Mouse (Mus musculus) CD4-positive, CD25-positive, alpha-beta regulatory T cell, adult 2 months (primary cell): ENCODE results near the gene Syne1.

Experiments used
- DNase-seq: peaks from one replicate; pipeline ENCODE4 v3.0.0-alpha.2; 2012; ENCODE audit warnings: low read depth, low spot score

The Syne1 gene

DNA sequence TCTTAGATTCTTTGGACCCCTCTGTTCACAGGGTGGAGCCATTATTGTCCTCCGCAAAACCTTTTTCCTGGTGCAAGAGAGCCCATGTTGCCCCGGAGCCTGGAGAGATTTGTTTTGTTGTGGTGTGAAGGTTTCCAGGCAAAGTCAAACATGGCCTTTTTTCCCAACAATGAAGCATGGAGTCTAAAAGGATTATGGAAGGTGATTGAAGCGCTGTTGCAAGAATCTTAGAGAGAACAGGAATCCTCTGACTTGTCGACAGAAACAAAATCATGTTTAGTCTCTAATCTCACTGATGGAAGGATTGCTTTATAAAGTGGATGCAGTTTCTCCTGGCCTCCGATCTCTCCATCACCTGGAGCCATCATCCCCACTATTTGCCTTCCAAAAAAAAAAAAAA lies at the start of gene Syne1:
TSS of gene Syne1 (minus strand) at position 101 of the 400 bp plus-strand sequence.
- DNase-seq, result no peak

DNA sequence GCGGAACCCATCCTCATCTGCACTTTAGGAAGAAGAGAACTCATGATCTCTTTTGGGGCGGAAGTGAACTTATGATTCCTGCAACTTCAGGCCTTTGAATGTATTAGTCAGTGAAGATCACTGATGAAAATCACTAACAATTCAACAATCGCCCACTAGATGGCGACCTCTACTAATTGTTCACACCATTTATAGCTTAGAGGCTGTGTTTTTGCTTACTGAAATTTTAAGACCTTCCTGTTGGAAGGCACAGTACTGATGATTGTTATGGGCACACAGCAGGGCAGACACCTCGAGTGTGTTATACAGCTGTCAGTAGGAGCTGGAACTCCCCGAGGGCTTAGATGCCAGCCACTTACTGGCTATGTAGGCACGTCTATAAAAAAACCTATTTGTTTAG lies 48.8 kb upstream of the Syne1 start:
- peak; percentile 74 for DNase-seq

DNA sequence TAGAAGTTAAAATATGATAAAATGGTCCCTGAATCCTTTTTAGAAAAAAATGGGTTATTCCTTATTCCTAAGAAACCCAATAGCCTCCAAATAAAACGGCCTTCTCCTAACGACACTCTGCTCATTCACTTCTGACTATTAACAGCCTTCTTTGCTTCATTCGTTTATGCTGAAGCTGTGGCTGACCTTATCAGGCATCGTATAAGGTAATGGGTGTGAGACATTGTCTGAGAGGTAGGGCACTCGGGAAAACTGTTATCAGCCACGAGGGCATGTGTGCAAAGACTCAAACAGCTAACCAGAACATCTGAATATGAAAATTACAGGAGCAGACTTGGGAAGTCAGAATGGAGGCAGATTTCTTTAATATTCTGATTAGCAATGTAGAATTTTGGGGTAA lies 45.3 kb upstream of the Syne1 start:
- DNase-seq, result no peak

DNA sequence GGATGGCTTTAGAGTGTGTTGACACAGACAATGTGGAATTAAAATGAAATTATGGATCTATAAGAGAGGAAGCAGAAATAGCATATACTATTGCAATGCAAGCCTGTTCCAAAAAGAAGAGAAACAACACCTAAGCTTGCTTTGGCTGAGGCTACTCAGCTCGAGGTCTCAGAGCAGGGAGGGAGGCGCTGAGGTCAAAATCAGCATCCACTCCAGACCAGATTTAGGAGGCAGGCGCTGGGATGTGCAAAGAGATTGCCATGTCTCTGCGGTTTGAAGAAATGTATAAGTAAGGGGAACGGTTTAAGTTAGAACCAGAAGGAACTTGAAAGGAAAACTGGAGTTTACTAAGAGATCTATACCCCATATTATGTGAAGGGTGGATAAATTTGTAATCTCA lies 43.2 kb upstream of the Syne1 start:
- no peak for DNase-seq

DNA sequence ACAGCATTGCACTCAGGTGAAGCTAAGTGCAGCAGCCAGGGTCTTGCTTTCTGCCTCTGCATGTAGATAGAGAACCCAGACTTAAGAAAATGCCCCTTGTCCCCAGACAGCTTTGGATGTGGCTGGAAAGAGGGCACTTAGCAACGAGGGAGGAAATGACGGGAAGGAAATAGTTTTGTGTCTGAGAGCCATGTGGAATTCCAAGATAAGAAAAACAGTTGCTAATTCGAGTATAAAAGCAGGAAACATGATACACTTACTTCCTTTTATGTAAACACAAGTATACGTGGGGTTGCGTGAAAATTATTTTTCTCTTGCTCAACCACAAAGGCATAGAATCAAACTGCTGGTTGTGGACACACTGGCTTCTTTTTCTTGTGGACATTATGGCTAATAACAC lies 42.2 kb upstream of the Syne1 start, which contains the start of gene Myct1:
TSS of gene Myct1 (plus strand) at position 312 of the 400 bp plus-strand sequence.
- DNase-seq, result no peak

DNA sequence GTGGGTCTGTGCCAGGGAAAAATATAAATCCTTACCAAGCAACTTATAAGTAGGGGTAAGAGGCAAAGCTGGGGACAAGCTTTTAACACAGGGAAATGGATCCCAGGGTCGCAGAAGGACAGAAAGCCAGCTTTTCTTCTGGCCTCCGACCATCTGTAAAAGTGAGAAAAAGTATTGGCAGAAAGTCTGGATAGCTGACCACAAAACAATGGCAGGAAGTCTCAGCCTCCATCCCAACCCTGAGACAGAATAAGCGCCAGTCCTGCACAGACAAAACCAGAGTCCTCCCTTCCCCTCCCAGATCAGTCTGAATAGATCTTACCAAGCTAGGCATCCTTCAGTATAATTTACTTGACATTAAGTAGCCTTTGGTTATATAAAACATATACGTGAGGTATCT lies 40.7 kb upstream of the Syne1 start:
- no peak for DNase-seq

DNA sequence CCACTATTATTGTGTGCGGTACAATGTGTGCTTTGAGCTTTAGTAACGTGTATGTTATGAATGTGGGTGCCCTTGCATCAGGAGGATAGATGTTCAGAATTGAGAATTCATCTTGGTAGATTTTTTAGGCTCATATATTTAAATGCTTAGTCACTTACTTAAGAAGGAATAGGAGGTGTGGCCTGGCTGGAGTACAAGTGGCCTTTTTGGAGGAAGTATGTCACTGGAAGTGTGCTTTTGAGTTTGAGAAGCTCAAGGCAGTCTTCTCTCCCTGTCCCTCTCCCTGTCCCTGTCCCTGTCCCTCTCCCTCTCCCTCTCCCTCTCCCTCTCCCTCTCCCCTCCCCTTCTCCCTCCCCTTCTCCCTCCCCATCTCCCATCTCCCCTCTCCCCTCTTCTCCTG lies 39.8 kb upstream of the Syne1 start:
- no peak for DNase-seq

DNA sequence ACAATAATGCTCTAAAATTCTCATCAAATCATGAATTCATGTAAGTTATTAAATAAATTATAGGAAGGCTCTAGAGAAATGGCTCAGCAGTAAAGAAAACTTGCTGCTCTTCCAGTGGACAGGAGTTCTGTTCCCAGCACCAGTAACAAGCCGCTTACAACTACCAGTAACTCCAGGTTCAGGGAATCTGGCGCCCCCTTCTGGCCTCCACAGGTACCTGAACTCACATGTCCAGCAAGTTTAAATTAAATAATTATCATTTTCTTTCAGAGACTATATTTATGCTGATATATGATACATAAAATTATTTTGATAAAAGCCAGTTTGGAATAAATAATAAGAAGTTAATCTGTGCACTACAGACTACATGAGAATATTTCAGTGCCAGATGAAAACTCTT lies 22.0 kb upstream of the Syne1 start:
- DNase-seq, result peak; percentile 36

DNA sequence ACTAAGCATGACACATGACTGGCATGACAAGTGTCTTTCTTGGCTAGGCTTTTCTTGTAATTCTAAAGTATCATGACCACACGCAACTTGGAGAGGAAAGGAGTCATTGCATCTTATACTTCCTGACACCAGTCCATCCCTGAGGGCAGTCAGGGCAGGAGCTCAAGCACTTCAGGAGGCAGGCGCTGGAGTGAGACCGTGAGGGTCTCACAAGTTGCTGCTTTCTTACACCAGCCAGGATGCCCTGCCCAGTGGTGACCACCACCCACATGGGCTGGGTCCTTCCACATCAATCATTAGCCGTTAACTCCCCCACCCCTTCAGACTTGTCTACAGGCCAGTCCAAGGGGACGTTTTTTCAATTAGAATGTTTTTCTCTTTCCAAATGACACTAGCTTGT lies 20.1 kb upstream of the Syne1 start:
- DNase-seq, result no peak

DNA sequence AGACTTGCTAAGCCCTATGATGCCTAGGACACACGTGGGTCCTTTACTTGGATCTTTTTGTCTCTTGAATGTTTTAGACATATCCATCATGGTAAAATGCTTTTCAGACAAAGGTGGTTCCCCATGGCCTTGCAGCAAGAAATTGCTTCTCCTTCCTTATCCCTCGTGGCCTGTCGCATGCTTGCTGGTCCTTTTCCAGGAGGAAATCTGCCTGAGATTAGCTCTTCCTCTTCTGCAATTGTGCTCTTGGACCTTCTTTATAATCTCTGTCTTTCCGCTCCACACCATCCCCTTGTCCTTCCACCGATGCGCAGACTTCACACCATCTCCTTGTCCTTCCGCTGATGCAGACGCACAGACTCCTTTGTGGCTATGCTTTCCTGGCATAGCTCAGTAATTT lies 18.8 kb upstream of the Syne1 start:
- DNase-seq, result no peak

DNA sequence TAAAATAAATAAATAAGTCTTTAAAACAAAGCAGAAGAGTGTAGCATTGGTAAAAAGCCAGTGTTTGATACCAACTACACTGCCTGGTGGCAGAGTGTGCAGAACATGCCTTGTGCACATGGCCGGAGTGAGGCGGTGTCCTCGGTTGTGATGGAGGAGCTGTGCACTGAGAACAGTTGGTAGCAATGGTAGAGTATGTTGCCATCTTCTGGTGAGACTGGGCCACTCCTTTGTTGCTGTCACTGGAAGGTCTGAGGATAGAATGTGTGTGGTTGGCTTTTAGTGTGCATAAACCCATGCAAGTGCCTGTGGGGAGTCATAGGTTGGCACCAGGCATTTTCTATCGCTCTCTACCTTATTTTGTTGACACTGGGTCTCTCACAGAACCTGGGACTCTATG lies 17.7 kb upstream of the Syne1 start:
- no peak for DNase-seq

DNA sequence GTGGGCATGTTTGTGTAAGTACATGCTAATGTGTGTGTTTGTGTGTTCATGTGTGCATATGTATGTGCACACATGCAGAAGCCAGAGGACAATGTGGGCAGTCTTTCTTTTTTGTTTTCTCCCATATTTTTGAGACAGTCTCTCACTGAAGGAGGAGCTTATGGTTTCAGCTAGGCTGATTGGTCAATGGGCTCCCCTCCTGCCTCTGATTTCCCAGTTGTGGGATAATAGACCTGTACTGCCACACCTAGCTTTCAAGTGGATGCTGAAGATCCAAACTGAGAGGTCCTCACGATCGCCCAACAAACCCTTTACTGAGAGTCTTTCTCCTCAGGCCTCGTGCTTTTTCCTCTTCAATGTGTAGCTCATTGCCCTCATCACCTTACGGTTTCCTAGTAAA lies 10.4 kb upstream of the Syne1 start:
- no peak for DNase-seq

DNA sequence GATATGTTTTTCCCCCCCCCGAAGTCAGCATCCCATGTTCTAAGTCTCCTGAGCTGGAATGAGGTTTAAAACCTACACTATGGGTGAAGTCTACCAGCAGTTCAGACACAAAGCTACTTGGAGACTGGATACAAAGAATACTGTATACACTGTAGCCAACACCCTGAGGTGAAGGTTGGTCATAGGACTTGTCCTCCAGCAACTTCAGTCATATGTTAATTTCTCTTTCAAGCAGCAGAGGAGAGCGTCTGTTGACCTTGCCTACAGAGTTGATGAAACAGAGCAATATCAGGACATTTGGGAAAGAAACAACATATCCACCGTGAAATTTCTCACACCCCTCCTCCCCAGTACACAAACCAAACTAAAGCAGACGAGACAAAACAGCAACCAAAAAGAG lies 9.2 kb upstream of the Syne1 start:
- DNase-seq, result no peak

DNA sequence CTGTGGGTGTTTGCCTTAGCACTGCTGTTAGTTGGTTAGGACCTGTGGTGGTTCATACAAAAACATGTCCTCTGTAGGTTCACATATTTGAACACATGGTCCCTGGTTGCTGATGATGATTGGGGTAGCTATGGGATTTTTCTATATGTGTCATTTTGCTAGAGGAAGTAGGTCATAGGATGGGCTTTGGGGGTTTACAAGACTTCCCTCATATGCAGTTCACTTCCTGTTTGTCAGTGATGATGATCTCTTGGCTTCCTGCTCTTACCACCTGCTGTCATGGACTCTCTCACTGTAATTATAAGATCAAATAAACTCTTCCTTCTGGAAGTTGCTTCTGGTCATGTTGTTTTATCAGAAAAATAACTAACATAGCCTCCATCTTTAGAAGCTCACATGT lies 7.5 kb upstream of the Syne1 start:
- DNase-seq, result no peak

DNA sequence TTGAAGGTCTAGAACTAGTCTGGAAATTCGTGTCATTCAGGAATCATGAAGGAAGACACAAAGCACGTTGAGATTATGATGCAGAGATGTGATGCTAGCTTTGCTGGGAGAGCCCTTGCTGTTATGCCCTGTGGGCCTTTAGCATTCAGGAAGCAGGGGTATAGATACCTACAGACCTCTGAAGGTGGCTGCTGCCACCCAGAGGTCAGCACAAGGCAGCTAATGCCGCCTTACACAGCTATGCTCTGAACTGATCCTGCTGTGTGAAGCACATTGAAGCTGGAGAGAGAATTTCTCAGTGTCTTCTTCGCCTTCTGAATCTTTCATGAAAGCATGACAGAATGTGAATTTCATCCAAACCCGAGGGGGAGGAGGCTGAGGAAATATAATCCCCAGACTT lies 3.7 kb upstream of the Syne1 start:
- DNase-seq, result peak; percentile 42

DNA sequence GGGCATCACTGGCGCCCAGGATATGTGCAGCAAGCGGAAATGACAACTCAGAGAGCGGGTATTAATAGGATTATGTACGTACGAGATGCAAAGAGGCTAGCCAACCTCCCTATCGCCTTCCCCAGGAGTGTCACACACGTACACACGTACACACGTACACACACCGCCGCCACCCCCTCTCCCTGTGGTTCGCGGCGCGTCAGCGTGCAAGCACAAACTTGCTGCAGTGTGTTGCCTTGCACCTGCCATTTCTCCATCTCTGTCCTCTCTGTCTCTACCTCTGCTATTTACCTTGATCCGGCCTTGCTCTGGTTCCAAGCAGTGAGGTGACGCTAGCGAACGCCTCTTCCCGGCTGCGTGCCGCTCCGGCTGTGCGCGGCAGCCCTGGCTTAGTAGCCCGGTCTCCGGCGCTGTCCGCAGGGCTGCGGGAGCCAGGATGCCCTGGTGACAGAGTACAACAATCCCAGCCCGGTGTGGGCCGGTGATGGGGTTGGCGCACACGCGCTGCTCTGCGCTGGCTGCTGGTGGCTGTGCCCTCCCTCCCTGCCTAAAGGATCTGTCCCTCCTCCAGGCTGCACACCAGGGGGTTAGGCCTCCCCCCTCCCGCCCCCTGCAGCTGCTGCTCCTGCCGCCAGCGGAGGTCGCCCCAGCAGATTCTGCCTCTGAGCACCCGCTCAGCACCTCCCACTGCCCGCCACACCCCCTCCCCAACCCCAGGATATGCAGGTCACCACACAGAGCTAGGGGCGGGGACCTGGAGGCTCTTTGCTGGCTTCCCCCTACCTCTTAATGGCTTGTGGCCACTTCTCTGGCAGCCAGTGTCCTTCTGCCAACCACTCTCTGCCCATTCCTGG lies 887 bp downstream of the Syne1 start:
- peak; percentile 43 for DNase-seq

DNA sequence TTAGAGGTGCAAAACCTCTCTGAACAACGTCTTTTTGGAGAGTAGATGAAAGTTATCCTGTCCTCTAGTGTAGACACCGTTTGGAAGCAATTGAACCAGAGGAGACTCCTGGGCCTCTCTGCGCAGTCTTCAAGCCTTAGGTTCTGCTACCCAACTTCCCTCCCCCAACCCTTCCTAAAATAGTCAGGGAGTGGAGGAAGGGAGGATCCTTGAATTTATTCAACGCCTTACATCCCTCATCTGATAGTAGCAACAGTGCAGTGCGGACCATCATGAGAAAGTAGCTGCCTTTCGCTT lies 1.5 kb downstream of the Syne1 start:
- DNase-seq, result no peak

DNA sequence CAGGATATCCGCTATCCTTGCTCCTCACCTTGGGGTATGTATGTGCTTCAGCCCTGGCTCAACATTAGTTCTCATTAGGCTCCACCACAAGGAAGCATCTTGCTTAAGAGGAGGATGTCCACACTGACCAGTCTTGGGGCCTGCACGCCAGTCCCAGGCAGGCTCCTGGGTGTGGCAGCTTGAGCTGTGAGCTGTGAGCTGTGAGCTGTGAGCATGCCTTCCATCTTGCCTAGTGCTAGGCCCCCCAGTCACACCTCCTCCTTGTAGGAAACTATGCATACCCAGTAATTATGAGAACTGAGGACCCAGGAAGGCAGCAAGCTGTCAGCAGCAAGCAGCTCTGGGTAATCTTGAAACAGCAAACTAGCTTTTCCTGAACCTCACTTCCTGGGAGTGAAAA lies 2.6 kb downstream of the Syne1 start:
- no peak for DNase-seq

DNA sequence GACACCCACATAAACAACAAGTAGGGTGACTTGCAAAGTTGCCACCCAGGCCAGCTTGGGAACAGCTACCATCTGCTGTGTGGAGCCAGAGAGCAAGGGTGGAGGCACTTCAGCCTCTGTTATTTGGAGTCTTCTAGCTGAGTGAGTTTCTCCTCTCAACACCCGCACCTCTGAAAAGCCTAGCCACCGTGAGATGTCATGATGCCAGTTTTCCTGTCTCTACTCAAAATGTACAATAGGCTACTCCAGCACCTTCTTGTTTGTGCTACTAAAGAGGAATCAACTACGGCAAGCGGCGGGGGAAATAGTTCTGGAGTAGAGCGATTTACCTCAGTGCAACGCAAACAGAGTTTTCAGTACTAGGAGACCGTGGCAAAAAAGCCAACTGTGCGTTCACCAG lies 3.5 kb downstream of the Syne1 start:
- no peak for DNase-seq

DNA sequence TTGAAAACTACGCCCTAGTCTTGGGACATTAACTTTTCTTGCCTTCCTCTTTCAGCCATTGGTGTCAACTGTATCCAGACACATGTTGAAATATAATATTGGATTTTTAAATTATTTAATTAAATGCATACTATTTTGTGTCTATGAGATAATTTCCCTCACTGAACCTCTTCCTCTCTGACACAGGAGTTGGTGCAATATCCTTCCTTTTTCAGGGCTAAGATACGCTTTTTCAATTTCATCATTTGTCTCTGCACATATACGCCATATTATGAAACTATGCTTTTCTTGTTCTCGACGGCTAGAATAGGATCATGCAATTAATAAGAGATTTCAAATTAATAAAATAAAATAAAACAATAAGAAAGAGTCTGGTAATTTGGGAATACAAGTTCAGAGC lies 4.9 kb downstream of the Syne1 start:
- no peak for DNase-seq

DNA sequence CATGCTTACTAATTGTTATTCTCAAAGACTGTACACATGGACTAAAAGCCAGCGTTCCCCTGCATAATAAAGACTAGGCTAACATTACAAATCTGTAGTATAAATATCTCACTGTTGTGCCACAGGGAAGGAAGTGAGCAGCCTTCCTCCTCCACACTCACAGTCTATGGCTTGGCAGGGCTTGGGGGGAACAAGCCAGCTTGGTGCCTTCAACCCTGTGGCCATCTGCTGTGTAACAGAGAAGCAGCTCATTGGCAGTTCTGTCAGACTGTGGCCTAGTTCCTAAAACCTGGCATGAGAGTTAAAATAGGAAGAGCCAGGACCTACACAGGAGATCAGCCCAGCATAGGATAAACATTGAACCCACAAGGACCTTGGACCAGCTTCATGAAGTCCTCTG lies 23.0 kb downstream of the Syne1 start:
- no peak for DNase-seq

DNA sequence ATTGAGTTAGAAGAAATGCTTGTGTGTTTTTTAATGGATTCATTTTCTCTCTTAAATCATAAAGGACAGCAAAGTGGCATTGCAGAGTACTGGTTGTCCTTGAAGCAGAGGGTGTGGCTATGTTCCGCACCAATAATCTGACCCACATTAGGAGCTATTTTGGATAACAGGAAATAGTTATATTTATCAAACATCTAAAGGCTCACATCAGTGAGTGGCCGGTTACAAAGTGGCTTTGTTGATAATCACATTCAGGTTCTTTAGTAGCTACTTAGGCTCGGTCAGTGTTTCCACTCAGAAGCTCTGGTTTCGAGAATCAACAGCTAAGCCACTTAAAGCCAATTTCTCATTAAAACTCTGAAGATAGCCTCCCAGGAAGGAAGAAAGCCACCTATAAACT lies 23.6 kb downstream of the Syne1 start:
- no peak for DNase-seq

DNA sequence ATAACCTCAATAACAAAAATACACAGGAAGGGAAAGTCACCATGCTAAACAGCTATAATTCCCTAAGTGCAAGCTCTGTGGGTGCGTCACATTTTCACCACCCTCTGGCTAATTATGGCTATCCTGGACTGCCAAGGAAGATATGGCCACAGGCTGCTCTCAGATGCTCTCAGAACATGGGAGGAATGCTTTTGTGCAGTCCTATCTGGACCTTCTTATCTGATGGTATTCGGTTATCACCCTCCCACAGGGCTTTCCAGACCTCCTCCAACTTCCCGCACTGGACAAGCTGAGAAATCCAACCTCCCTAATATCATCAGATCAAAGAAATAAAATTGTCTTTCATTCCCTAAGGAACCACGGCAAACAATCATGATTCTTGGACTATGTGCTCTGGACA lies 28.4 kb downstream of the Syne1 start:
- no peak for DNase-seq

DNA sequence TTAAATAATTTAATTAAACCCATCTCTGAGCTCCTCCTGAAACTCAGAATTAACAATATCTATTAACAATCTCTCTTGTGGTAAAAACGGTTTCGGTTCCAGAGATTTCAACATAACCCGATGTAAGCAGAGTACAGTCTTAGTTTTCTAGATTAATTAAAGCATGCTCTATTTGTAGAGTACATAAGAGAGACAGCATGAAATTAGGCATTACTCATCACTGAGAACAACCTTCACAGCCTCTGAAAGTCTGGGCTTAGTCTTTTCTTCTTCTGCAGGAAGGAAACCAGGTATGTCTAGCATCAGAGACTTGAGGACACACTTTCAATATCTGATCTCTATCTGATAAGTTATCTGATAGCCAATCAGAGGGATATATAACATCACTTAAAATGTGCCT lies 29.0 kb downstream of the Syne1 start:
- no peak for DNase-seq
